Mouse (Mus musculus) heart, adult 2 months (tissue): ENCODE data around the gene Lgi4.

Experiments used
- CTCF ChIP-seq: fragments of 200-600 bp; IDR thresholded peaks from 2 replicates; pipeline ENCODE4 v1.8.1; 2022; ENCODE audit warnings: antibody characterized with exemption, mild to moderate bottlenecking, moderate library complexity
- POLR2A ChIP-seq: fragments of 200-500 bp; IDR thresholded peaks from 2 replicates; pipeline ENCODE4 v1.6.1; 2011; ENCODE audit warnings: mild to moderate bottlenecking, low read depth, low read length, control low read depth; ENCODE audit not compliant: insufficient read depth

DNA sequence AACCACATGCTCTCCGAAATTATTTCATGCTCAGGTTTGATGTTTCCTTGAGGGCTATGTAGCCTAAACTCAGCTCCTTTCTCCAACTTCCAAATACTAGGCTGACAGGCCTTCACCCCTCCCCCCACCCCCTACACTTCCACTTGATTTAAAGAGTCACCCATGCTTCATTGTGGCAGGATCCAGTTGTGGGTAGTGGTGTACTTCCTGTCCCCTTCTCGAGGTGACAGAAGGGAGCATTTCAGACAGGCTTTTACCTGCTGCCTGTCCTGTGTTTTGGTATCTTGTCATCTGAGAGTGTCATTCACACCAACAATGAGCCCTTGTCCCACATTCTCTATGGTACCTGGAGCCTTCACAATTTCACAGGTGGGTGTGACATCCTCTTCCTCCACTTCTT, 28.1 kb downstream of the Lgi4 start:
- TF ChIP-seq CTCF (no peak), POLR2A (no peak)
